Mouse (Mus musculus) thymus, adult 2 months (tissue): ENCODE data around the gene Tpo.

Experiments
- CTCF ChIP-seq: fragments of 200-500 bp; IDR thresholded peaks from 2 replicates; pipeline ENCODE4 v1.5.1; 2012; ENCODE audit warnings: mild to moderate bottlenecking, control low read depth, low read length, moderate library complexity, borderline replicate concordance; ENCODE audit not compliant: control insufficient read depth, poor library complexity, insufficient read depth; ENCODE audit errors: extremely low read depth
- POLR2A ChIP-seq: fragments of 200-500 bp; IDR thresholded peaks from 2 replicates; pipeline ENCODE4 v1.6.1; 2012; ENCODE audit warnings: mild to moderate bottlenecking, low read length, control low read depth, moderate library complexity; ENCODE audit not compliant: control insufficient read depth, poor library complexity, insufficient read depth; ENCODE audit errors: extremely low read depth

GRCm38 (mm10) chr12:30168491-30168890 lies 36.1 kb upstream of the Tpo start:
- TF ChIP-seq CTCF, result no peak
- TF ChIP-seq POLR2A, result no peak
